Mouse (Mus musculus): ENCODE results near the gene Gm49337. TPM values are rescaled to one million over a fixed set of nuclear protein-coding genes. Genes with fewer than 3 reads are reported as not detected.
A peak's percentile ranks its signal among the peaks of the same experiment; 100 is the strongest.

The Gm49337 gene
- polyA plus RNA-seq, 1 experiment from 2014 or later, result not detected

DNA sequence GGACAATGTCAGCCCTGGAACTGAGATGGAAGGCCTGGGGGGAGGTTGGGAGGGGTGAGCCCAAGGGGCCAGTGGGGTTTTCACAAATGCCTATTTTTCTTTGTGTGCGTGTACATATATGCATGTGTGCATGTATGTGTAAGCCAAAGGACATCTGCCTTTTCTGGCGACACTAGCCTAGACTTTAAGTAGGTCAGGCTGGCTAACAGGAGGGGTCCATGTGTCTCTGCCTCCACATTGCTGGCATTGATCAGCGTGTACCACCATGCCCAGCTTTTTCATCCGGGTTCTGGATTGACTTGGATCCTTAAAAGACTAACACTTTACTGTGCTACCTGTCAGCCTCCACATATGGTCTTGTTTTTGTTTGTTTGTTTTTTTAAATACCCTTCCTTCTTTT is 568 bp downstream of the Gm49337 start:
- Histone ChIP-seq H3K9me3 (ENCODE audit: control insufficient read depth, low read length) (no peaks in the 10 kb centered on the region), H3K4me2 (replicated peaks) (no peak overlapping the region), H3K9ac (no peak overlapping the region), H3K4me1 (replicated peaks; ENCODE audit: control insufficient read depth, insufficient read depth, low read length) (peaks cover 22% of the 10 kb centered on the region), H3K36me3 (replicated peaks; ENCODE audit: control insufficient read depth, insufficient read depth) (no peaks in the 10 kb centered on the region), H3K4me3 (replicated peaks; ENCODE audit: low read length) (no peak overlapping the region), H3K27me3 (ENCODE audit: control insufficient read depth, insufficient read depth, low read length) (no peaks in the 10 kb centered on the region), H3K27ac (no peak overlapping the region)
- WGBS, result 94% methylated on average over 4 of the region's 4 CpGs
- no peak for ATAC-seq (ENCODE audit: low FRiP score)
- DNase-seq (ENCODE audit: low spot score), result no peak

DNA sequence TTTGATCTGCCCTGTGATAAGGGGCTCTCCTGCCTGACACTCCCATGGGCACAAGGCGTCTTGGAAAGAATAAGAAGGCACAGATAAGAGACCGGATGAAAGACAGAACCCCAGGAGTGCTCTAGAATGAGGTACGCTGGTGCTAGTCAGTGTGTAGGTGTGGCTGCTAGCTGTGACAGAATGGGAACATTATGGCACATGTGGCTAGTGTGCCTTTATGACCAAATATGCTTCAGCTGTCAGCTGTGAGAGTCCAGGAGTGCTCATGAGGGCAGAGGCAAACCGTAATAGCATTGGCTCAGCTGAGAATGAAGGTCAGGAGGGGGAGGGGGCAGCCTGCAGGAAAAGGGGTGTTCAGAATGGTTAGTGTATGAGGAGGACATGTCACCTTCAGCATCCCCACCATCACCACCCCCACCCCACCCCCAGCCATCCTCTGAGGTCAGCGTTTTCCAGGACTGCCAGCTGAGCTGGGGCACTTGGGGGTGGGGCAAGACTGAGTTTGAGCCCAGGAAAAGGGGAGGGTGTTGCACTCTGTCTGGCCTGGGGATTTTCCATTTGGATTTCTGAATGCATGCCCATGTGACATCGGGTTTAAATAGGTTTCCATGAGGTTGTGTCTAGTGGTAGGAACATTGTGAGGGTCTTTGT is 1.4 kb downstream of the Gm49337 start:
- no peak overlapping the region for H3K4me3 ChIP-seq (replicated peaks; ENCODE audit: low read length)
- peaks cover 22% of the 10 kb centered on the region for H3K4me1 ChIP-seq (replicated peaks; ENCODE audit: control insufficient read depth, insufficient read depth, low read length)
- no peak for DNase-seq (ENCODE audit: low spot score)
- ATAC-seq (ENCODE audit: low FRiP score), result no peak
- H3K9ac ChIP-seq, result no peak overlapping the region
- H3K4me2 ChIP-seq (replicated peaks), result no peak overlapping the region
- H3K36me3 ChIP-seq (replicated peaks; ENCODE audit: control insufficient read depth, insufficient read depth), result no peaks in the 10 kb centered on the region
- WGBS, result 49% methylated on average over 6 of the region's 6 CpGs
- H3K27ac ChIP-seq, result no peak overlapping the region
- no peaks in the 10 kb centered on the region for H3K9me3 ChIP-seq (ENCODE audit: control insufficient read depth, low read length)
- H3K27me3 ChIP-seq (ENCODE audit: control insufficient read depth, insufficient read depth, low read length), result no peaks in the 10 kb centered on the region

DNA sequence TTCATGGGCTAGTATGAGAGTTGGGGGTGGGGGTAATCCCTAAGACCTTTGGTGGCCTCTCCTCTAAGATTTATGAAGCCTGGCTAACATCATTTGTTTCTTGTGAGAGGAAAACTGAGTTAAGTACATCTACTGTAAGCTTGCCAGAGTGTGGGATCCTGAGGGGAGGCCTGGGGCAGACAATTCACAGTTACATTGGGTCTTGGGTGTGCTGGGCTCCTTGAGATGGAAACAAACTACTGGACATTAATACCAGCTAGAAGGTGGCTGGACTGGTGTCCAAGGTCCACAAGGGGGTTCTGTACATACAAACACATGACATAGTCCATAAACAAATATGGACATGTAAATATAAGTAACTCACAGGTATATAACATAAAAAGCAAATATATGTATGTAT is 2.0 kb downstream of the Gm49337 start:
- H3K4me2 ChIP-seq (replicated peaks), result no peak overlapping the region
- no peak overlapping the region for H3K27ac ChIP-seq
- H3K27me3 ChIP-seq (ENCODE audit: control insufficient read depth, insufficient read depth, low read length), result no peaks in the 10 kb centered on the region
- no peaks in the 10 kb centered on the region for H3K9me3 ChIP-seq (ENCODE audit: control insufficient read depth, low read length)
- no peaks in the 10 kb centered on the region for H3K36me3 ChIP-seq (replicated peaks; ENCODE audit: control insufficient read depth, insufficient read depth)
- DNase-seq (ENCODE audit: low spot score) (no peak), ATAC-seq (ENCODE audit: low FRiP score) (no peak)
- H3K9ac ChIP-seq, result no peak overlapping the region
- H3K4me3 ChIP-seq (replicated peaks; ENCODE audit: low read length), result no peak overlapping the region
- H3K4me1 ChIP-seq (replicated peaks; ENCODE audit: control insufficient read depth, insufficient read depth, low read length), result peaks cover 22% of the 10 kb centered on the region

DNA sequence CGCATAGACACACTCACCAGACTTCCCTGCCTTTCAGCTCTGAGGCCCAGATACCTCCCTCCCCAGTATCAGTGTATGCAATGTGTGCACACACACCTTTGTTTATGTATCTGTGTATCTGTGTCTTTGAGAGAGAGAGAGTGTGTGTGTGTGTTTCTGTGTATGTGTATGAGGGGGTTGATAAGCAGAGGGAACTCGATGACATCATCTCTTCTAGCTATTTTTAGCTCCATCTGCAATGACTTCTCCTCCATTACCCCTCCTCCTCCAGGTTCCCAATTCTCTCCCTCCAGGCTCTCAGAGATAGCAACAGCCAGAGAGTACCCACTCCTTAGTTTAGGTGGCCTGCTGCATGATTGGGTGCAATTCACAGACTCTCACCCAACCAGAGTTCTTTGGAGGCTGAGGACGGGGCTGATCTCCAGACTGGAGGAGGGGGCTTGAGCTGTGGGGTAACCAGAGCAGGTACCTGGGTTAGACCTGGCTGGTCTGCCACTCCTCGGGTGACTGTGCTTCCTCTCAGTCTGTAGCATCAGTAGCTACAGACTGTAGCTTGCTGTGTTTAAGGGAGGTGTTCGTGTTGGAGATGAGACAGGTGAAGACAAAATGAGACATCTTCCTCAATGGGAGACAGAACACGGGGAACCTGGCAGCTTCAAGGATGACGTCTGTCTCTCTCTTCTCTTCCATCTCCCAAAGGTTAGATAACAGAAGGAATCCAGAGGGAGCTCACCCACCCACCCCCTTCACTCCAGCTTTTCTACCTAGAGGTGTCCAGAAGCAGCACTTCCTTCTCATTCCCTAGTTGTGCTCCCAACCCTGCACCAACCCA is 2.7 kb downstream of the Gm49337 start:
- peak overlapping the region; percentile 34; the same call in 1 of the 2 replicates for H3K9ac ChIP-seq
- no peak for DNase-seq (ENCODE audit: low spot score)
- no peak for ATAC-seq (ENCODE audit: low FRiP score)
- H3K4me1 ChIP-seq (replicated peaks; ENCODE audit: control insufficient read depth, insufficient read depth, low read length), result peaks cover 22% of the 10 kb centered on the region
- 73% methylated on average over 7 of the region's 7 CpGs for WGBS
- no peaks in the 10 kb centered on the region for H3K9me3 ChIP-seq (ENCODE audit: control insufficient read depth, low read length)
- no peaks in the 10 kb centered on the region for H3K36me3 ChIP-seq (replicated peaks; ENCODE audit: control insufficient read depth, insufficient read depth)
- no peak overlapping the region; the same call in 1 of the 2 replicates for H3K4me2 ChIP-seq (replicated peaks)
- H3K27me3 ChIP-seq (ENCODE audit: control insufficient read depth, insufficient read depth, low read length), result no peaks in the 10 kb centered on the region
- H3K4me3 ChIP-seq (replicated peaks; ENCODE audit: low read length), result no peak overlapping the region
- peak overlapping the region; percentile 49; the same call in 1 of the 2 replicates for H3K27ac ChIP-seq

DNA sequence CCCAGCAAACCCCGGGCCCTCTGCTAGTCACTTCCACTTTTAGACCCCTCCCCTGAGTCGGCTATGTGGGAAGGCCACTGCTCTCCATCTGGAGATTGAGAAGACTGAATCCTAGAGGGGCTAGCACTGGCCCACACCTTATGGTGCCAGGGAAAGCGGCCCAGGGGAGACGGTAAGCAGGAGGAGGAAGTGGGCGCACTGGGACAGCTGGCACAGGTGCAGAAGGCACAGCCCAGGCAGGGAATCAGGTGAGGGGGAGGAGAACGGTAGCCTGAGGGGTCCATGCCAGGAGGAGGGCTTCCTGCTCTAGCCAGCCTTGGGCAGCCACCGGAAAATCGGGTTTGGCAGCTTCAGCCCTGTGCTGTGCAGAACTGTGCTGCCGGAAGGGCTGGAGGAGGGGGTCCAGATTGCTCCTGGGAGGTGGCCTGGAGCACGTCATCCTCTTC is 3.4 kb downstream of the Gm49337 start:
- Histone ChIP-seq H3K9me3 (ENCODE audit: control insufficient read depth, low read length) (no peaks in the 10 kb centered on the region), H3K4me3 (replicated peaks; ENCODE audit: low read length) (no peak overlapping the region), H3K27ac (peak overlapping the region; percentile 49; the same call in 1 of the 2 replicates), H3K4me2 (replicated peaks) (peak overlapping the region; percentile 33), H3K4me1 (replicated peaks; ENCODE audit: control insufficient read depth, insufficient read depth, low read length) (peaks cover 22% of the 10 kb centered on the region), H3K9ac (peak overlapping the region; percentile 34), H3K36me3 (replicated peaks; ENCODE audit: control insufficient read depth, insufficient read depth) (no peaks in the 10 kb centered on the region), H3K27me3 (ENCODE audit: control insufficient read depth, insufficient read depth, low read length) (no peaks in the 10 kb centered on the region)
- peak; percentile 90 for ATAC-seq (ENCODE audit: low FRiP score)
- 20% methylated on average over 10 of the region's 10 CpGs for WGBS
- peak; percentile 60 for DNase-seq (ENCODE audit: low spot score)

DNA sequence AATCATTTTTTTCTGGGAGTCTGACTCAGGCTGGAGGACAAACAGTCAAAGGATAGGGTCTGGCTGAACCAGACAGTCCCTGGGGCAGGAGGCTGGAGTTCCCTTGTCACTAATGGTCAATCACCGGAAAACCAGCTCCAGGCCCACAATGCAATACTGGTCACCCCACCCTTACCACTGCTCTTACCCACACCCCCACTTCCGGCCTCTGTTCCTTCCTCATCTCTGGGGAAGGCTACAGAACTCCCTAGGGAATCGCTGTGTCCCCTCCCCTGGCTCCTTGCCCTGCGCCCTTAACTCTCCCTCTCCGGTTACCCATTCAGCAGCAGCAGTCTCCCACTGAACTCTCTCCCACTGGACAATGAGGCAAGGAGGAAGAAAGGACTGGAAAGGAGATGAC is 4.0 kb downstream of the Gm49337 start:
- ATAC-seq (ENCODE audit: low FRiP score), result 0 out of 2 replicates have a peak, but pooled peaks have one; percentile 36
- Histone ChIP-seq H3K4me1 (replicated peaks; ENCODE audit: control insufficient read depth, insufficient read depth, low read length) (peaks cover 22% of the 10 kb centered on the region), H3K27me3 (ENCODE audit: control insufficient read depth, insufficient read depth, low read length) (no peaks in the 10 kb centered on the region), H3K9ac (no peak overlapping the region), H3K36me3 (replicated peaks; ENCODE audit: control insufficient read depth, insufficient read depth) (no peaks in the 10 kb centered on the region), H3K4me2 (replicated peaks) (peak overlapping the region; percentile 33), H3K4me3 (replicated peaks; ENCODE audit: low read length) (no peak overlapping the region), H3K9me3 (ENCODE audit: control insufficient read depth, low read length) (no peaks in the 10 kb centered on the region), H3K27ac (peak overlapping the region; percentile 49; the same call in 1 of the 2 replicates)
- DNase-seq (ENCODE audit: low spot score), result no peak
- 30% methylated on average over 4 of the region's 5 CpGs for WGBS

DNA sequence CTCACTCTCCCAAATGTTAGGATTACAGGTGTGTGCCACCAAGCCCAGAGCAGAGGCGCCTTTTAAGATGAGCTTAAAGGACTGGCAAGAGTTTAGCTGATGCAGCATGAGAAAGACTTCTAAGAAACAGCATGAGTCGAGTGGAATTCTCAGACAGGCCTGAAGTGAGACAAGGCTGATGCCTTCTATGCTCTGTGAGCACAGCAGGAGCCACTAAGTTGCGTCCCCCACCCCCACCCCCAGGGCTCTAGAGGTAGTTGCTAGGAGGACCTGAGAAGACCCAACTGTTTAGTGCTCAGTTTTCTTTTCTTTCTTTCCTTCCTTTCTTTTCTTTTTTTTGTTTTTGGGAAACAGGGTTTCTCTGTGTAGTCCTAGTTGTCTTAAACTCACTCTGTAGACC is 8.9 kb downstream of the Gm49337 start:
- H3K4me3 ChIP-seq (replicated peaks; ENCODE audit: low read length), result no peak overlapping the region
- no peak overlapping the region for H3K27ac ChIP-seq
- no peaks in the 10 kb centered on the region for H3K9me3 ChIP-seq (ENCODE audit: control insufficient read depth, low read length)
- no peak overlapping the region for H3K4me2 ChIP-seq (replicated peaks)
- ATAC-seq (ENCODE audit: low FRiP score), result no peak
- 26% methylated on average over 3 of the region's 3 CpGs for WGBS
- H3K36me3 ChIP-seq (replicated peaks; ENCODE audit: control insufficient read depth, insufficient read depth), result no peaks in the 10 kb centered on the region
- no peak for DNase-seq (ENCODE audit: low spot score)
- 0 out of 2 replicates have a peak, but pooled peaks cover 2% of the 10 kb centered on the region for H3K4me1 ChIP-seq (replicated peaks; ENCODE audit: control insufficient read depth, insufficient read depth, low read length)
- H3K9ac ChIP-seq, result no peak overlapping the region
- no peaks in the 10 kb centered on the region for H3K27me3 ChIP-seq (ENCODE audit: control insufficient read depth, insufficient read depth, low read length)

DNA sequence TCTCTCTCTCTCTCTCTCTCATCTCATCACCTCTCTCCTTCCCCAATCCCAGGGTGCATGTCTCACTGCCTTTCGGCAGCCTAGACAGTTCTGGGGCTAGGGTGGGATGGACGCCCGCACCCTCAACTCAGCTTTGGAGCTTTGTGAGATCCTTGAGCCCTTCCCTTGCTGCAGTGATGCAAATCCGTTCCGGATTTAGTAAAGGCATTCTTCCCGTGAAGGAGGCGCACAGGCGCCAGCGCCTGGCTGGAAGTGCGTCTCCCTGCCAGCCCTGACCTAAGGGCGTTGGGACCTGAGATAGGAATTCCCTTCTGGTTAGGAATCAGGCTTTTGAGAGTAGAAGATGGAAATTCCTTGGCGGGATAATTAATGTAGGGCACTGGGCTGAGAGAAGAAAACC is 9.6 kb downstream of the Gm49337 start:
- DNase-seq (ENCODE audit: low spot score) (peak; percentile 28), ATAC-seq (ENCODE audit: low FRiP score) (no peak)
- Histone ChIP-seq H3K9ac (no peak overlapping the region), H3K36me3 (replicated peaks; ENCODE audit: control insufficient read depth, insufficient read depth) (no peaks in the 10 kb centered on the region), H3K27ac (no peak overlapping the region), H3K9me3 (ENCODE audit: control insufficient read depth, low read length) (no peaks in the 10 kb centered on the region), H3K27me3 (ENCODE audit: control insufficient read depth, insufficient read depth, low read length) (no peaks in the 10 kb centered on the region), H3K4me2 (replicated peaks) (peak overlapping the region; percentile 33), H3K4me1 (replicated peaks; ENCODE audit: control insufficient read depth, insufficient read depth, low read length) (0 out of 2 replicates have a peak, but pooled peaks cover 2% of the 10 kb centered on the region), H3K4me3 (replicated peaks; ENCODE audit: low read length) (no peak overlapping the region)
- 6% methylated on average over 12 of the region's 12 CpGs for WGBS

DNA sequence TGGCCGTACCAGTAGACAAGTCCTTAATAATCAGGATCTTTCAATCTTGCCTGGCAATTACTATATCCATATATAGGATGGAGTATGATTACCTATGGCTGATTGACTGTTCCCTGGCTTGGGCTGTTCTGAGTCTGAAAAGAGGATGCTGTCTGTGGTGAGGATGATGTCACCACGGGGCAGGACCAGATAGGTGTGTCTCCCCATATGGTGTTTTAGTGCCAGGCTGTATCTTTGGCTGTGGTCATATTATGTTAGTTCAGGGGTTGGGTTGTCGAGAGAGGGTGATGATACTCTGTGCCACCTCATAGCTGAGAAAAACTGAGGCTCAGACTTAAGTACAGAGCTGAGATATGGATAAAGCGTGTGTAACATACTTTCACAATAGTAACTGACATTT is 11.9 kb downstream of the Gm49337 start:
- 95% methylated on average over 4 of the region's 4 CpGs for WGBS
- ATAC-seq (ENCODE audit: low FRiP score), result no peak

More for the DNA sequence above, 11.9 kb downstream of the Gm49337 start:
- H3K27me3 ChIP-seq (ENCODE audit: control insufficient read depth, insufficient read depth, low read length), result no peaks in the 10 kb centered on the region
- no peak overlapping the region for H3K4me2 ChIP-seq (replicated peaks)
- H3K4me3 ChIP-seq (replicated peaks; ENCODE audit: low read length), result no peak overlapping the region
- no peak overlapping the region for H3K27ac ChIP-seq
- DNase-seq (ENCODE audit: low spot score), result no peak
- H3K9me3 ChIP-seq (ENCODE audit: control insufficient read depth, low read length), result no peaks in the 10 kb centered on the region
- 0 out of 2 replicates have a peak, but pooled peaks cover 2% of the 10 kb centered on the region for H3K4me1 ChIP-seq (replicated peaks; ENCODE audit: control insufficient read depth, insufficient read depth, low read length)
- no peaks in the 10 kb centered on the region for H3K36me3 ChIP-seq (replicated peaks; ENCODE audit: control insufficient read depth, insufficient read depth)
- H3K9ac ChIP-seq, result no peak overlapping the region

Data from hindbrain, embryonic 14.5 days (tissue).